Mouse (Mus musculus) stomach, embryonic 14.5 days (tissue): ENCODE measurements around the gene Ifitm2. TPM values are rescaled to one million over a fixed set of nuclear protein-coding genes. Genes with fewer than 3 reads are reported as not detected.

Experiments
- ATAC-seq: fragments of 200-750 bp; cut with Nextera tagmentation; 2 replicates; pipeline ENCODE4 v1.8.0; 2017; ENCODE audit warnings: low read depth, moderate TSS enrichment; ENCODE audit not compliant: insufficient number of reproducible peaks, insufficient read depth, low FRiP score
- H3K27ac ChIP-seq: fragments of 300-500 bp; sonication (generic); 2 replicates; pipeline ENCODE4 v1.5.1; 2014; ENCODE audit warnings: mild to moderate bottlenecking, low read length, moderate library complexity, mixed read lengths
- H3K27me3 ChIP-seq: fragments of 300-500 bp; sonication (generic); 2 replicates; pipeline ENCODE4 v1.6.1; 2014; ENCODE audit warnings: low read length, control low read depth, mixed read lengths; ENCODE audit not compliant: control insufficient read depth, insufficient read depth
- H3K36me3 ChIP-seq: fragments of 300-500 bp; sonication (generic); 2 replicates; pipeline ENCODE4 v1.6.1; 2014; ENCODE audit warnings: mild to moderate bottlenecking, control low read depth, low read length, moderate library complexity, mixed read lengths; ENCODE audit not compliant: control insufficient read depth, insufficient read depth
- H3K4me1 ChIP-seq: fragments of 300-500 bp; sonication (generic); 2 replicates; pipeline ENCODE4 v1.6.1; 2014; ENCODE audit warnings: low read length, control low read depth, mixed read lengths; ENCODE audit not compliant: control insufficient read depth, insufficient read depth
- H3K4me2 ChIP-seq: fragments of 300-500 bp; sonication (generic); replicated peaks from 2 replicates; pipeline ENCODE4 v1.6.1; 2014; ENCODE audit warnings: low read depth, low read length, control low read depth
- H3K4me3 ChIP-seq: fragments of 300-500 bp; sonication (generic); 2 replicates; pipeline ENCODE4 v1.5.1; 2014; ENCODE audit warnings: low read depth, low read length, control low read depth
- H3K9ac ChIP-seq: fragments of 300-500 bp; sonication (generic); replicated peaks from 2 replicates; pipeline ENCODE4 v1.6.1; 2014; ENCODE audit warnings: low read depth, mild to moderate bottlenecking, control low read depth, low read length, moderate library complexity, mixed read lengths
- H3K9me3 ChIP-seq: fragments of 300-500 bp; sonication (generic); 2 replicates; pipeline ENCODE4 v1.6.1; 2016; ENCODE audit warnings: low read depth, low read length, control low read depth; ENCODE audit not compliant: control insufficient read depth
- WGBS: fragments of 180-500 bp; shearing (Covaris S2); extraction: QIAGEN DNeasy Blood & Tissue Kit; methylation state at CpG from one replicate; pipeline ENCODE4 v1.1.7; 2014; 5-methylcytosine and 5-hydroxymethylcytosine counted together
- polyA plus RNA-seq: library from polyadenylated mRNA; unstranded; fragments of >200 nt; fragmentation: Nextera tagmentation; extraction: Ambion mirVana; gene quantifications from 2 replicates; pipeline ENCODE4 v1.2.1, GENCODE M21; 2014

Ifitm2 gene
- polyA plus RNA-seq, 1 experiment from 2014 or later, result 1,501 TPM

DNA sequence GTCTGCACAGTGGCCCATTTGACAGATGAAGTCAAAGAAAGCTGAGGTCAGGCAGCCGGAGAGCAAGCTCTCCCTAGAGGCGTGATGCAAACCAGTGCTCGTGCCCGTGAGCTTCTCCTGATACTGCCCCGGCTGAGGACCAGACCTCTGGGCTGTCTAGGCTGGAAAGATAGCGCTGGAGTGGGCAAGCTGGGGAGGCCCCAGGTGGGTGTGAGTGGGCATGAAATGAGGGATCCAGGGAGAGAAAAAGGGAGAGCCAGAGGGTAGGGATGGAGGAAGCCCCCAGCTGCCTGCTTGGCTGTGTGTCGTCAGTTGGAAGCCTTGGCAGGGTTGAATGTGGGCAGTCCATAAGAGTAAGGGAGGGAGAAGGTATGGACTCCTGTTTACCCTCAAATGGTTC is 11.6 kb downstream of the Ifitm2 start:
- H3K4me2 ChIP-seq, result no peak overlapping the region
- peaks cover 33% of the 10 kb centered on the region for H3K36me3 ChIP-seq
- 88% methylated on average over 7 of the region's 7 CpGs for whole genome bisulfite sequencing
- no peaks in the 10 kb centered on the region for H3K9me3 ChIP-seq
- H3K4me3 ChIP-seq, result no peak overlapping the region
- no peaks in the 10 kb centered on the region for H3K27me3 ChIP-seq
- no peak for ATAC-seq
- H3K9ac ChIP-seq, result no peak overlapping the region
- peaks cover 13% of the 10 kb centered on the region; the same call in 1 of the 2 replicates for H3K4me1 ChIP-seq
- no peak overlapping the region for H3K27ac ChIP-seq

DNA sequence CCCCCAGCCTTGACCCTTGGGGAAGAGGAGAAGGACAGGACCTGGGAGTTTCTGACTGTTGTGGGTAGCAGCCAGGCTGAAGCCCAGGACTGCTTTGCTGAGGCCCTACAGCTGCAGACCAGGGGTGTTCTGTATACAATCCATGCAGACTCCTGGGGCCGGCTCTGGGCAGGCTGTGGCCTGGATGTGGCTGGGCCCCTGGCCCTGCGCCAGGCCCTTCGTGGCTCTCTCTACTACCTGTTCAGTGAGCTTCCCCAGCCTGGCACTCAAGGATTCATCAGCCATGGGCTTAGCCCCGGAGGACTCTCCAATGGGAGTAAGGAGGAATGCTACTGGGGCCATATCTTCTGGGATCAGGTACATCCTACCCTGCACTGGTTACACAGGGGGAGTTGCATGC is 12.4 kb downstream of the Ifitm2 start:
- H3K27ac ChIP-seq, result no peak overlapping the region
- no peaks in the 10 kb centered on the region for H3K9me3 ChIP-seq
- H3K4me1 ChIP-seq, result peaks cover 15% of the 10 kb centered on the region; the same call in 1 of the 2 replicates
- 63% methylated on average over 4 of the region's 4 CpGs for WGBS
- no peak for ATAC-seq
- no peak overlapping the region for H3K4me2 ChIP-seq
- H3K27me3 ChIP-seq, result no peaks in the 10 kb centered on the region
- no peak overlapping the region for H3K9ac ChIP-seq
- H3K4me3 ChIP-seq, result no peak overlapping the region
- H3K36me3 ChIP-seq, result peaks cover 25% of the 10 kb centered on the region

DNA sequence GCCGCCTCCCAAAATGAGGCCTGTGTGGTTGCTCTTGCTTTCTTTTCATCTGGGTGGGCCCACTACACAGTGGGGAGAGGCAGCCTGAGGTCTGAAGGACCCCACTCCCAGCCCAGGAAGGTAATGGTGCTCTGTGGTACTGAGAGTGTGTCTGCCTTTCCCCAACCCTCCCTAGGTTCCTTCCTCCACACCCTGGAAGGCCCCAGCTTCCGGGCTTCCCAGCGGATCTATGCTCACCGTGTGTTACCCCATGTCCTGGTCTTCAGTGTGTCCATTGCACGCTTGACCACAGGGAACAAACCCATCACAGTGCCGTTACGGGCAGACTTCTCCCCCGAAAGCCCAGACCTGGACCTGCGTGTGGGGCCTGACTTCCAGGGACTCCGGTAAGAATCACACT is 13.0 kb downstream of the Ifitm2 start:
- Histone ChIP-seq H3K27me3 (no peaks in the 10 kb centered on the region), H3K9ac (no peak overlapping the region), H3K4me2 (no peak overlapping the region), H3K27ac (peak overlapping the region; percentile 94; the same call in 1 of the 2 replicates), H3K4me3 (no peak overlapping the region), H3K9me3 (no peaks in the 10 kb centered on the region), H3K36me3 (peaks cover 20% of the 10 kb centered on the region), H3K4me1 (peaks cover 15% of the 10 kb centered on the region; the same call in 1 of the 2 replicates)
- 93% methylated on average over 10 of the region's 10 CpGs for WGBS
- no peak for ATAC-seq

DNA sequence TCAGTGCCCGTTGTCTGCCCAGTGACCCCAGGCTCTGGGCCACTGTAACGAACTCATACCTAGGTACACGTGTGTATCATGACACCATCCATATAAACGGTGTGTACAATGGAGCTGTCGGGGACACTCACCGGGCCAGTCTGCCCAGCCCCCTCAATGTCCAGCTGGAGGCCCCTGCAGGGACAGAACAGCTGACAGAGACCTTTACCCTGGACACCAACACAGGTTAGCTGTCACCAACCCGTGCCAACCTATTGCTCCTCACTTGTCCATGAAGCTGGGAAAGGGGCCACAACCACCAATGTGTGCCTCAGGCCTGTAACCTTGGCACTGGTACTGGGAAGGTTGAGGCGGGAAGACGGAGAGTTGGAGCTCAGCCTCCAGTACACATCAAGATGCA is 13.4 kb downstream of the Ifitm2 start:
- Histone ChIP-seq H3K4me2 (peak overlapping the region; percentile 70), H3K4me3 (peak overlapping the region; percentile 45), H3K27me3 (no peaks in the 10 kb centered on the region), H3K27ac (peak overlapping the region; percentile 94), H3K36me3 (peaks cover 20% of the 10 kb centered on the region), H3K9me3 (no peaks in the 10 kb centered on the region), H3K4me1 (peaks cover 15% of the 10 kb centered on the region; the same call in 1 of the 2 replicates), H3K9ac (peak overlapping the region; percentile 49)
- ATAC-seq, result no peak
- WGBS, result 39% methylated on average over 9 of the region's 9 CpGs

DNA sequence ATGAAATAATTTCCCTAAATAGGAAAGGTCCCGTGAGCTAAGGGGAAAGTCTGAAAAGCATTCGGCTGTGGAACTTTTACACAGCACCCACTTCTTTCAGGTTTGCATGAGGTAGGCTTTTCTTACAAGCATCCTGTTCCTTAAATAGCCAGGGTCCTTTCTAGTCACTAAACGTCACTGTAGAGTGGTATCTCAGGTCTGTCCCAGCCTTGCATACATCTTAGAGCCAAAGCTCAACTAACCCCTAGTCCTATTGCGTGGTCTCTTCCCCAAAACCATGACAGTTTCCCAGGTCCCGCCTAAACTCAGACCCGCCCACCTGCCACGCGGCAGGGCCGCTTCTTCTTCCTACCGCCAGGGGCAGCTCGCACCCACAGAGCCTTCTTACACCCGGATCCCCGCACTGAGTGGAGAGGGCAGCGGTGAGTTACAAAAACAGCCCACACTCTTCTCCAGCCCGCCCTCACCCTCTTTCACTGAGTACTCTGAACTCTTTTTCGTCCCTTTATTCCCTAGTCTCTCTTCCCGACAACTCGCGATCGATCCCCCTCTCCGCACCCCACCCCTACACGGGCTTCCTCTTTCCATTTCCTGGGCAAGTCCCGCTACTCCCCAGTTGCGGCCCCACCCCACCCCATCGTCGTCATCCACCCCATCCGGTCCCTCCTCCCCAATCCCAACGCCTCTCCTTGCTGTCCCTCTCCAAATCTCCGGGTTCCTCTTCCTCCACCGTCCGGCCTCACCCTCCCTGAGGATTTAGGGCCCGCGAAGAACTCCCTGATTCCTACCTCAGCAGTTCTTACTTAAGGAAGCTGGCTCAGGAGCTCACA is 14.3 kb downstream of the Ifitm2 start, which contains the start of gene Pgghg:
Gene Pgghg (plus strand): TSS at position 170 of the 830 bp plus-strand sequence.
- ATAC-seq, result peak; percentile 88
- H3K27ac ChIP-seq, result peak within 1 kb of the TSS; percentile 94
- peaks cover 15% of the 10 kb centered on the region for H3K36me3 ChIP-seq
- no peaks in the 10 kb centered on the region for H3K27me3 ChIP-seq
- H3K4me1 ChIP-seq, result peaks cover 15% of the 10 kb centered on the region; the same call in 1 of the 2 replicates
- 2% methylated on average over 33 of the region's 33 CpGs for WGBS
- H3K4me3 ChIP-seq, result peak within 1 kb of the TSS; percentile 45
- H3K4me2 ChIP-seq, result peak within 1 kb of the TSS; percentile 70
- peak within 1 kb of the TSS; percentile 49 for H3K9ac ChIP-seq
- H3K9me3 ChIP-seq, result no peaks in the 10 kb centered on the region

DNA sequence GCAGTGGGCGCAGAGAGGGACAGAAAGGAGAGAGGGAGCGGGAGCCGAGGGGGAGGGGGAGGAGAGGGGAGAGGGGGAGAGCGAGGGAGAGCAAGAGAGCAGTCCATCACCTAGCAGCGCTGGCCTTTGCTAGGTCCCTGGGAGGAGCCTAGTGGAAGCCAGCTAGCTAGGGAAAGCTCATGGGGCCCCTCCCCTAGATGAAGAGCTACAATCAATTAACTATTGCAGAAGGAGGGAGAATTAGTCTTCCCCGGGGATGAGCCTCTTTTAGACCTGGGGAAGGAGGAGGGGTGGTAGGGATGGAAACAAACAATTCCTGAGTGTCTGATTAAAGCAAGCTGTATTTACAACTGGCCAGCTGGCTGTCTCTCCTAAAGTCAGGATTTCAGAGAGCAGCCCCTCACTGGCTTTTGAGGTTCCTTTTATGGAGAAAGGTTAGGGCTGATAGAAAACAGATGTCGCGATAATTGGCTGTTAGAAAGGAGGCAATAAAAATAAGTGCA is 16.1 kb downstream of the Ifitm2 start:
- ATAC-seq, result peak; percentile 30; the same call in 1 of the 2 replicates

DNA sequence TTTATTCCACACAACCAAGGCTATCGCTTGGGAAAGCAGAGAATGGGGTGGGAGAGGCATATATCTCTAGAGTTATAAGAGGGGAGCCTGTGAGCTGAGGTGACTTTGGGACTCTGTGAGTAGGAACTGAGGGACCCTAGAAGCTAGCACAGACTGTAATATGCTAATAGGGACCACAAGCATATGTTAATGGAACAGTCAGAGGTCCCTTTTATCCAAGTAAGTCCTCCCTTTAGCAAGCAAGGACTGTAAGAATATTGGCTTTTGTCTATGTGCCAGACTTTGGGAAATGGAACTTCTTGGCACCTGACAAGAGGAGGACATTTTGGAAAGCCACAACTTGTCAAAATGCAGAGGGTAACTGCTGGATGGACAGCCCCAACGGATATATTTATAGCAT is 16.9 kb downstream of the Ifitm2 start:
- 25% methylated on average over 2 of the region's 2 CpGs for WGBS

More for the DNA sequence above, 16.1 kb downstream of the Ifitm2 start:
- 4% methylated on average over 7 of the region's 8 CpGs for WGBS
- Histone ChIP-seq H3K27me3 (no peaks in the 10 kb centered on the region), H3K9me3 (no peaks in the 10 kb centered on the region), H3K4me1 (peaks cover 15% of the 10 kb centered on the region; the same call in 1 of the 2 replicates), H3K4me2 (peak overlapping the region; percentile 38), H3K27ac (peak overlapping the region; percentile 77), H3K36me3 (no peaks in the 10 kb centered on the region), H3K9ac (no peak overlapping the region), H3K4me3 (no peak overlapping the region)

DNA sequence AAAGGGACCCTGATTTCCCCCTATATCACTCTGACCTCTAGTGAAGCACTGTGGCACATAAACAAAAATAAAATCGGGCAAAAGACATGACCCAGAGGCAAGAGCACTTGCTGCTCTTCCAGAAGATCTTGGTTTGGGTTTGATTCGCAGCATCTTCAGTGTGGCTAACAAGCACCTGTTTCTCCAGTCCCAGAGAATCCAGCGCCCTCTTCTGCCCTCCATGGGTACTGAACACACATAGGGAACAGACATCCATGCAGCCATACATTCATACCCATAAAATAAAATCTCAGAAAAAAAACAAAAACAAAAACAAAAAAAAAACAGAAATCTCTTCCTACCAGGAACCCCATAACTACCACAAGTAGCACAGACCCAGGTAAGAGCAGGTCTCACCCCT is 17.4 kb downstream of the Ifitm2 start:
- no peak for ATAC-seq
- peaks cover 15% of the 10 kb centered on the region; the same call in 1 of the 2 replicates for H3K4me1 ChIP-seq
- no peaks in the 10 kb centered on the region for H3K36me3 ChIP-seq
- 42% methylated on average over 3 of the region's 3 CpGs for WGBS
- H3K9ac ChIP-seq, result no peak overlapping the region
- no peak overlapping the region for H3K27ac ChIP-seq
- no peaks in the 10 kb centered on the region for H3K9me3 ChIP-seq
- no peak overlapping the region for H3K4me3 ChIP-seq
- H3K27me3 ChIP-seq, result no peaks in the 10 kb centered on the region
- no peak overlapping the region for H3K4me2 ChIP-seq

More for the DNA sequence above, 16.9 kb downstream of the Ifitm2 start:
- no peak overlapping the region for H3K9ac ChIP-seq
- H3K4me2 ChIP-seq, result 0 out of 2 replicates have a peak overlapping the region, but pooled peaks have one; percentile 38
- no peak for ATAC-seq
- no peak overlapping the region for H3K4me3 ChIP-seq
- H3K36me3 ChIP-seq, result no peaks in the 10 kb centered on the region
- no peaks in the 10 kb centered on the region for H3K27me3 ChIP-seq
- peaks cover 15% of the 10 kb centered on the region; the same call in 1 of the 2 replicates for H3K4me1 ChIP-seq
- no peaks in the 10 kb centered on the region for H3K9me3 ChIP-seq
- H3K27ac ChIP-seq, result peak overlapping the region; percentile 77; the same call in 1 of the 2 replicates
